ENCODE assay signal across 20 mouse cellular contexts in the genomic region with DNA sequence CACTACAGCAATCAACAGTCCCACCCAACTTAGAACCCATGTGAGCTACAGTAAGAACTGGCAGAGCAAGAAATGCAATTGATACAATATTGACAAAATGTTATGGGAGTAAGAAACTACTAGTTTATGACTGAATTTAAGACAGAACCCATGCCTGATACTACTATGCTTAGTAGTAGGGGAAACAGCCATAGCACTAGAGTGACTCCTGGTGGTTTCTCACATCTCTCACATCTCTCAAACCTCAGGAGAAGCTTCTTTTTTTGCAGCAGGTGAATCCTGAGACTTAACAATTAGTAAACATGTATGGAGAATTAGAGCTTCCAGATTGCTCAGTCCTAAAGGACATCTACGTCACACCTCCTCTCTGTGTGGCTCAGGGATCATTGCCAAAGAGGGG. TPM values are rescaled to one million over a fixed set of nuclear protein-coding genes. Genes with fewer than 3 reads are reported as not detected.
DNase-seq lines count a peak whose midpoint lies in the region; ATAC-seq and TF ChIP-seq lines count a peak whose summit lies in the region.
"Had no signal": no experiment of that assay in that cellular context is flagged by ENCODE, and none has a peak within 500 bp of the region (broad histone marks: within the 10 kb centered on the region; RNA-seq: fewer than 3 reads in every experiment).

No protein-coding gene starts in this region.

- DNase-seq in kidney, postnatal 0 days (ENCODE audit: low spot score), result no peak
- no peak for DNase-seq in kidney, adult 18-20 months
- DNase-seq in thymus, adult 2 months, result peak; percentile 4
- DNase-seq in thymus, postnatal 4 days, result no peak
- peak; percentile 10 for DNase-seq in brain, adult 2 months (ENCODE audit: low read depth, low spot score)
- DNase-seq in stomach, postnatal 0 days (ENCODE audit: low spot score), result no peak
- no peak for DNase-seq in left cerebral cortex, postnatal 36 days (ENCODE audit: low spot score in 2 of 2)
- DNase-seq: adrenal gland, postnatal 25 days; cerebellum, adult 11 months; cerebellum, postnatal 14 days; kidney, postnatal 36 days; right cerebral cortex, adult 18-20 months; thymus, postnatal 36 days had no signal

- H3K27me3 ChIP-seq in kidney, postnatal 0 days (ENCODE audit: insufficient read depth, low read length), result no peaks in the 10 kb centered on the region
- no peaks in the 10 kb centered on the region for H3K27me3 ChIP-seq in thymus, adult 2 months (ENCODE audit: control insufficient read depth, insufficient read depth, low read length)
- no peaks in the 10 kb centered on the region for H3K27me3 ChIP-seq in stomach, postnatal 0 days (ENCODE audit: control insufficient read depth, insufficient read depth, low read length)
- H3K27me3 ChIP-seq: forebrain, embryonic 12.5 days; hindbrain, embryonic 15.5 days; stomach, embryonic 15.5 days had no signal

- H3K27ac ChIP-seq in kidney, postnatal 0 days, result no peak overlapping the region
- no peak overlapping the region for H3K27ac ChIP-seq in thymus, adult 2 months (ENCODE audit: control insufficient read depth, insufficient read depth, low read length)
- H3K27ac ChIP-seq in stomach, postnatal 0 days (replicated peaks), result no peak overlapping the region
- H3K27ac ChIP-seq: forebrain, embryonic 12.5 days; hindbrain, embryonic 15.5 days; limb, embryonic 10.5 days; macrophage; stomach, embryonic 15.5 days had no signal

- no peak for ATAC-seq in kidney, postnatal 0 days (replicated peaks; ENCODE audit: low FRiP score, low read depth)
- ATAC-seq in stomach, postnatal 0 days (ENCODE audit: low FRiP score, low TSS enrichment), result no peak

- TF ChIP-seq EP300 in stomach, postnatal 0 days (optimal IDR thresholded peaks at IDR 0.05), result no peak

- H3K4me3 ChIP-seq in kidney, postnatal 0 days (replicated peaks; ENCODE audit: low read depth, low read length), result no peak overlapping the region
- H3K4me3 ChIP-seq in thymus, adult 2 months (ENCODE audit: control insufficient read depth, insufficient read depth, low read length), result no peak overlapping the region
- H3K4me3 ChIP-seq in stomach, postnatal 0 days (ENCODE audit: low read depth, low read length), result no peak overlapping the region
- H3K4me3 ChIP-seq: forebrain, embryonic 12.5 days; hindbrain, embryonic 15.5 days; limb, embryonic 10.5 days; stomach, embryonic 15.5 days had no signal

- no peak overlapping the region for H3K4me2 ChIP-seq in kidney, postnatal 0 days (ENCODE audit: low read length)
- H3K4me2 ChIP-seq in stomach, postnatal 0 days (replicated peaks; ENCODE audit: low read depth), result no peak overlapping the region
- H3K4me2 ChIP-seq: forebrain, embryonic 12.5 days; heart, embryonic 11.5 days; hindbrain, embryonic 15.5 days; midbrain, embryonic 11.5 days; stomach, embryonic 15.5 days had no signal

- no peak overlapping the region for H3K9ac ChIP-seq in kidney, postnatal 0 days (ENCODE audit: low read depth, low read length)
- H3K9ac ChIP-seq in stomach, postnatal 0 days (ENCODE audit: low read length), result no peak overlapping the region
- H3K9ac ChIP-seq: forebrain, embryonic 12.5 days; hindbrain, embryonic 15.5 days; stomach, embryonic 15.5 days had no signal

- H3K36me3 ChIP-seq in kidney, postnatal 0 days (ENCODE audit: insufficient read depth, low read length), result no peaks in the 10 kb centered on the region
- peaks cover 24% of the 10 kb centered on the region for H3K36me3 ChIP-seq in thymus, adult 2 months (ENCODE audit: control insufficient read depth, insufficient read depth, low read length)
- H3K36me3 ChIP-seq in stomach, postnatal 0 days (ENCODE audit: control insufficient read depth, insufficient read depth, low read length), result 0 out of 2 replicates have a peak, but pooled peaks cover 2% of the 10 kb centered on the region

- no peaks in the 10 kb centered on the region for H3K9me3 ChIP-seq in kidney, postnatal 0 days (replicated peaks; ENCODE audit: low read length)
- no peaks in the 10 kb centered on the region for H3K9me3 ChIP-seq in stomach, postnatal 0 days (ENCODE audit: control insufficient read depth, low read length)
- H3K9me3 ChIP-seq: forebrain, embryonic 12.5 days; hindbrain, embryonic 15.5 days; limb, embryonic 10.5 days; stomach, embryonic 15.5 days had no signal

- H3K4me1 ChIP-seq in kidney, postnatal 0 days (replicated peaks; ENCODE audit: insufficient read depth, low read length), result no peaks in the 10 kb centered on the region
- no peaks in the 10 kb centered on the region for H3K4me1 ChIP-seq in thymus, adult 2 months (replicated peaks; ENCODE audit: control insufficient read depth, insufficient read depth, low read length)
- no peaks in the 10 kb centered on the region for H3K4me1 ChIP-seq in stomach, postnatal 0 days (replicated peaks; ENCODE audit: control insufficient read depth, insufficient read depth)
- H3K4me1 ChIP-seq: forebrain, embryonic 12.5 days; hindbrain, embryonic 15.5 days; limb, embryonic 10.5 days; stomach, embryonic 15.5 days had no signal

- TF ChIP-seq CTCF in kidney, postnatal 0 days (IDR thresholded peaks at IDR 0.05; ENCODE audit: low read depth), result peak; percentile 38; the same call in 1 of the 2 replicates
- TF ChIP-seq CTCF in thymus, adult 2 months (IDR thresholded peaks at IDR 0.05; ENCODE audit: borderline replicate concordance, control insufficient read depth, extremely low read depth, insufficient read depth, low read length, poor library complexity), result no peak
- TF ChIP-seq CTCF in stomach, postnatal 0 days (IDR thresholded peaks at IDR 0.05; ENCODE audit: low read depth), result peak; percentile 53

- 86% methylated on average over 1 of the region's 1 CpGs for whole genome bisulfite sequencing in kidney, postnatal 0 days
- 95% methylated on average over 1 of the region's 1 CpGs for WGBS in thymus, adult 2 months
- 50% methylated on average over 1 of the region's 1 CpGs for WGBS in stomach, postnatal 0 days

- no peak for TF ChIP-seq POLR2A in thymus, adult 2 months (IDR thresholded peaks at IDR 0.05; ENCODE audit: control insufficient read depth, extremely low read depth, insufficient read depth, low read length, poor library complexity)

- intact Hi-C loops in left cerebral cortex, postnatal 36 days (cut with DNase I), result no loop called here

RNA-seq across cellular contexts. Expression of gene Wnk1, which starts 42.0 kb away (rescaled TPM):
- polyA plus RNA-seq in kidney, postnatal 0 days (2015; fragmentation: Nextera tagmentation; extraction: Ambion mirVana), result 171 and 172 TPM in 2 replicates
- polyA plus RNA-seq in thymus, adult 2 months (2012; rRNA removed), result 180 and 194 TPM in 2 replicates
- 28.8 and 31.2 TPM in 2 replicates for polyA plus RNA-seq in stomach, postnatal 0 days (2015; fragmentation: Nextera tagmentation; extraction: Ambion mirVana)
- total RNA-seq in left cerebral cortex, postnatal 36 days (2021), result 100 to 1,000 TPM; 152 to 184 TPM

Comparison
In these comparisons a context has a peak if more than half of its experiments do, and no peak if none do; other contexts are left out.
1. DNase-seq: peak in thymus, adult 2 months (single experiment) and brain, adult 2 months (single experiment); none in kidney, postnatal 0 days (single experiment), kidney, adult 18-20 months (single experiment), thymus, postnatal 4 days (single experiment), stomach, postnatal 0 days (single experiment) and left cerebral cortex, postnatal 36 days (0 of 2).